Mouse (Mus musculus) fibroblast of lung, adult 2 months (primary cell): ENCODE results near the gene Nlrp6.
"Not testable (repeated sequence)": the region's sequence is repeated elsewhere in the genome, so short reads cannot be mapped to it uniquely, and the experiment has no call there.

Source experiments
- DNase-seq: peaks from one replicate; pipeline ENCODE4 v3.0.0-alpha.2; 2011; ENCODE audit warnings: low read depth

The Nlrp6 gene

DNA sequence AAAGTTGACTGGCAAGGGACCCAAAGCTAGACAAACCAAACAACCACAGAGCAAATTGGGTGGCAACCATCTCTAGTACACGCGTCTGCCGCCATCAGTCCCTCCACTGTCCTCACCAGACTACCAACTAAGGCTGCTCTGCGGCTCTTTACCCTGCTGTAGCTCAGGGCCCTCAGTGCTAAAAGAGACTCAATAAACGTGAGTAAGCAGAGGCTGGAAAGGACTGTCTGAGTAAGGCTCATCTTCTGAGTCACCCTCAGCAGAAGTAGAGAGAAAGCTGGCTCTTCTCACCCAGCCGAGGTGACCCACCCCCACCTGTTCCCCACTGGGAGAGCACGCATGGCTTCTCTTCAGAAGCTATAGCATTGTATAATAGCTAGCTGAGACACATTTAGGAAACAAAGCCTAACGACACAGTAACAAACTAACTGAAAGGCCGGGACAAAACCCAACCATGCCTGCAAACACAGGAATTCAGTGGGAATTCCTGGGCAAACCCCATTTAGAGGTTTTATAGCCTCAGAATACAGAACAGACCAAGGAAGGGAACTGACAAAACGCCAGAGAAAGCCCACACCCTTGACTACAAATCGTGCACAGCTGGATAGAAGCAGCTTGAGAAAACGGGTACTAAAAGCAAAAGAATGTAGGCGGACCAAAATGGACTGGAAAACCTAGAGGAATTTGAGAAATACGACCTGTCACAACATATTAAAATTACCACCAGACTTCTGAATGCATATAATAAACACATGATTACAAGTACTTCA lies 52.9 kb downstream of the Nlrp6 start:
- DNase-seq: no peak

- DNase-seq: no peak
These were observed 54.2 kb downstream of the Nlrp6 start for GRCm38 (mm10) chr7:140974940-140975339.

DNA sequence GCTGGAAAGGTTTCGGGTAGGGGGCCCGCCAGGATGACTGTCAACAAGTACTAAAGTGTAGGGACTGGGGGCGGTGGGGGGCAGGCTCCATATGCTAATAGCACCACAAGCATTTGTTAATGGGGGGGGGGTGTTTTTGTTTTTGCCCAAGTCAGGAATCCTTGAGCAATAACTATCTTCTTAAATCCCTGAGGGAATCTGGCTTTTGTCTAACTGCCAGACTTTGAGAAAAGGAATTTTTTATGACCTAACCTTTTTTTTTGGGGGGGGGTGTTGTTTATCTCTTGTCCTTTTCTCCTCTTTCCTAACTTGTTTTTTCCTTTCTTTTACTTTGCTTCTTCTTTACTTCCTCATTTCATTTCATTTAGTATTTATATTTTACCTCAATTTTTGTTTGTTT lies 54.8 kb downstream of the Nlrp6 start:
- DNase-seq: no peak

DNA sequence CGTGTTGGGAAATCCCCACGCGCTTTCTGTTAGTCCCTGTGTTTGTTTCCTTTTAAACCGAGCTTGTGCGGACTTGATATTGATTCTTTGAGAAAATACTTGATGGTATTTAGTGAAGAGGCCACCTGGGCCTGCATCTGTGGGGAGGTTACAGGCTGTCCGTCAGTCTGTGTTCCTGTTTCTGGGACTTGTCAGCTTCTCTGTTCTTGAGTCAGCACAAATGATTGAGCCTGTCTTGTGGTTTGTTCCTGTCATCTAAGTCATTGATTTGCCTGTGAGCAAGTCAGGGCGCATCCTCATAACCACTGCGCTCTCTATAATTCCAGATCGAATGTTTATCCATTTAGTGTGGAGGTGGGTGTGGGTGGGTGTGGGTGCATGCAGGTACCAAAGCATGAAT lies 56.0 kb downstream of the Nlrp6 start:
- not testable (repeated sequence) for DNase-seq
